Mouse (Mus musculus) spleen, adult 2 months (tissue): ENCODE data around the gene Sobp.

Experiments
- CTCF ChIP-seq: fragments of 200-500 bp; IDR thresholded peaks from 2 replicates; pipeline ENCODE4 v1.5.1; 2011; ENCODE audit warnings: mild to moderate bottlenecking, inconsistent platforms; ENCODE audit not compliant: insufficient read depth, insufficient read length, insufficient replicate concordance; ENCODE audit errors: extremely low read depth
- POLR2A ChIP-seq: fragments of 200-500 bp; IDR thresholded peaks from 2 replicates; pipeline ENCODE4 v1.6.1; 2011; ENCODE audit warnings: low read depth, low read length, inconsistent platforms

DNA sequence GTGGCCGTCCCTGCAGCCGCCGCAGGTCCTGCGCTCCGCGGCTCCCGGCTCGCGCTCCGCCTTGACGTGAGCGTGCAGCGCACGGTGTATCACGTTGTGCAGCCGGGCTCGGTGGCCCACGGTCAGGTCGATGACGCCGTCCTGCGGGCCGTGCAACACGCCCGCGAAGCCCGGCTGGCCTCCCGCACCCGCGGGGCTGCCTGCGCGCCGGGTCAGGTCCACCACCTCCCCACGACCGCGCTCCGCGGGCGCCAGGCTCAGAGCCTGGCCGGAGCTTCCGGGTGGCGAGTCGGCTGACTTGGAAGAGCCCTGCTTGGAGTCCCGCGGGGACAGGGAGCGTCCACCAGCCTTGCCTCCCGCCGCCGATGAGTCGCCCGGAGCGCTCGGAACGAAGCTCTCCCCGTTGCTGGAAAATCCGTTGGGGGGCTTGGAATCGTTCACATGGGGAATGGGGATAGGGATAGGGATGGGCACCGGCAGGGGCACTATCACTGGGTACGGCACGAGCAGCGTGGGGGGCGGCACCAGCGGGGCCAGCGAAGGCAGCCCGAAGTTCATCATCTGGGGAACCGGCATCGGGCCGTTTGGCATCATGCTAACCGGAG, 152.7 kb downstream of the Sobp start:
- TF ChIP-seq CTCF = no peak
- TF ChIP-seq POLR2A = no peak
